Mouse (Mus musculus) 3T3-L1 (cell line): ENCODE results near the gene Notum.

Source experiments
- DNase-seq: peaks from one replicate; pipeline ENCODE4 v3.0.0-alpha.2; 2015; ENCODE audit warnings: low read depth, low spot score

The Notum gene

GRCm38 (mm10) chr11:120633520-120634343, 27.2 kb downstream of the Notum start, which contains the start of gene Mafg:
Mafg (minus strand) TSS chr11:120633600.
- DNase-seq: peak; percentile 98

GRCm38 (mm10) chr11:120632559-120633519, 28.1 kb downstream of the Notum start:
- peak; percentile 89 for DNase-seq

GRCm38 (mm10) chr11:120631726-120632448, 29.1 kb downstream of the Notum start:
- DNase-seq: no peak

GRCm38 (mm10) chr11:120630881-120631725, 29.9 kb downstream of the Notum start:
- DNase-seq: no peak

- peak; percentile 77 for DNase-seq
Measured at GRCm38 (mm10) chr11:120630401-120630871, 30.5 kb downstream of the Notum start.

GRCm38 (mm10) chr11:120629911-120630310, 31.1 kb downstream of the Notum start:
- peak; percentile 78 for DNase-seq

GRCm38 (mm10) chr11:120629341-120629730, 31.6 kb downstream of the Notum start:
- no peak for DNase-seq

GRCm38 (mm10) chr11:120628601-120629340, 32.2 kb downstream of the Notum start:
- no peak for DNase-seq

- no peak for DNase-seq
Measured at GRCm38 (mm10) chr11:120627468-120628300, 33.3 kb downstream of the Notum start.

GRCm38 (mm10) chr11:120626785-120627467, 34.0 kb downstream of the Notum start:
- no peak for DNase-seq

- DNase-seq: no peak
Measured at GRCm38 (mm10) chr11:120625152-120625775, 35.7 kb downstream of the Notum start, which contains the start of gene Sirt7. Sirt7 (minus strand) TSS chr11:120625240.

GRCm38 (mm10) chr11:120624680-120625111, 36.3 kb downstream of the Notum start:
- DNase-seq: peak; percentile 91

- peak; percentile 88 for DNase-seq
Measured at GRCm38 (mm10) chr11:120623961-120624679, 36.9 kb downstream of the Notum start.

GRCm38 (mm10) chr11:120622805-120623204, 38.2 kb downstream of the Notum start:
- DNase-seq: no peak

- no peak for DNase-seq
Measured at GRCm38 (mm10) chr11:120620195-120620594, 40.8 kb downstream of the Notum start.

- DNase-seq: no peak
Measured at GRCm38 (mm10) chr11:120618619-120619535, 42.1 kb downstream of the Notum start.
